Mouse (Mus musculus) layer of hippocampus, postnatal 14 days (tissue): ENCODE measurements around the gene Trhr2. TPM values are rescaled to one million over a fixed set of nuclear protein-coding genes. Genes with fewer than 3 reads are reported as not detected.

Experiments
- DNase-seq, 2 experiments: peaks; one replicate each; pipeline ENCODE4 v3.0.0; 2021 to 2022; ENCODE audit warnings: low spot score in 2 of 2, mixed read lengths in 1 of 2
- long read RNA-seq, 2 experiments: library from polyadenylated mRNA; stranded (forward); transcript quantifications; one replicate each; pipeline ENCODE4 v2.0.0; 2021
- total RNA-seq, 2 experiments: library from RNA; stranded (reverse); gene quantifications; 2 replicates each; pipeline ENCODE4 v1.2.3; 2021

Gene Trhr2
- under 1 TPM; 0.76 to 0.81 TPM for total RNA-seq
- long read RNA-seq, experiment 1, partial matches to known transcripts, result 1 of 1 reads
- long read RNA-seq, experiment 1, other reads (novel, unspliced or antisense), result 0 of 1 reads
- long read RNA-seq, experiment 2, partial matches to known transcripts, result 1 of 2 reads
- long read RNA-seq, experiment 2, other reads (novel, unspliced or antisense), result 1 of 2 reads

GRCm38 (mm10) chr8:122360696-122361416 lies at the start of gene Trhr2:
Trhr2 (minus strand) TSS chr8:122360746.
- no peak for DNase-seq

GRCm38 (mm10) chr8:122407678-122408077 lies 47.1 kb upstream of the Trhr2 start:
- DNase-seq, result no peak

GRCm38 (mm10) chr8:122405146-122405805 lies 44.7 kb upstream of the Trhr2 start:
- DNase-seq, result no peak

DNA sequence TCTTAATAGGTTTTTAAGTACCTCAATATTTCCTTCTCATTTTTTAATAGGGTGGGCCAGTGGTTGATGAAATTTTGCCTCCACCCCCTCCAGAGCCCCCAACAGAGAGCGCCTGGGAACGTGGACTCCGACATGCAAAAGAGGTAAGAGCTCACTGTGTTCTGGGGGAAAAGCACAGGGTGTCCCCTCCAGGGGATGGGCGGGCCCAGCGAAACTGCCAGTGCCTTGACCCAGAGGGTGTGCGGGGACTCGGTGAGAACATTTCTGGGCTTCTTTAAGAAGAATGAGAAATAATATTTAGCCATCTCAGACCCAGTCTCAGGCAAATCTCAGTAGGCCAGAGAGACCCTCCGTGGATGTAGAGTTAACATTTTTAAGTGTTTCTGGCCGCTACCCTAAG lies 37.6 kb upstream of the Trhr2 start:
- DNase-seq, result no peak

DNA sequence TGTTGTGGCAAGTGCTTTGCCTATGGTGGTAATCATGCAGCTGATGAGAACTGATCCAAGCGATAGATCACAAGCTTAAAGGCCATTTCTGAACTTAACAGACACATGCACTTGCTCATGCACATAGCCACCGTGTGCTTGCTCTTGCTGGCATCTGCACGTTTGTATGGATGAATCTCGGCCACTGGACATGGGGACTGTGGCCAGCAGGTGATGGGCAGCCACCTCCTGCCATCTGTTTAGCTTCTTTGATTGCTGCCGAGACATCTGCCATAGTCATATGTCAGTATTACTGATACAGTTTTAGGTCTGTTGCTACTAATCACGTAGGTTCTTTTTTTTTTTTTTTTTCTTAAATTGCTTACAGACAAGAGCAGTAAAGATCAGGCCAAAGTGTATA lies 34.7 kb upstream of the Trhr2 start:
- no peak for DNase-seq

DNA sequence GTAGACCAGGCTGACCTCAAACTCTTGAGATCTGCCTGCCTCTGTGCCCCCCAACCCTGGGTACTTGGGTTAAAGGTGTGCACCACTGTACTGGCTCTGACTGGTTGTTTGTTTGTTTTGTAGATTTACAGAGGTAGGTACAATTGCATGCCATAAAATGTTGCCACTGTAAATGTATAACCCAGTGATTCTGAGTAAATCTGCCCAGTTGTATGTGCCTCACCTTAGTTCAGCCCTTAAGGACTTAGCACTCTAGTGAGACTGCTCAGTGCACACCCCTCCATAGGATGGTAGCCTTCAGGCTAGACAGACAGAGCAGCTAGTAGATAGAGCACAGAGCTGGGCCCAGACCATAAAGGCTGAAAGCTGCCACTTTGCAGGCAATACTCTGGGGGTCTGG lies 33.2 kb upstream of the Trhr2 start:
- no peak for DNase-seq

GRCm38 (mm10) chr8:122390758-122391157 lies 30.2 kb upstream of the Trhr2 start:
- no peak for DNase-seq

DNA sequence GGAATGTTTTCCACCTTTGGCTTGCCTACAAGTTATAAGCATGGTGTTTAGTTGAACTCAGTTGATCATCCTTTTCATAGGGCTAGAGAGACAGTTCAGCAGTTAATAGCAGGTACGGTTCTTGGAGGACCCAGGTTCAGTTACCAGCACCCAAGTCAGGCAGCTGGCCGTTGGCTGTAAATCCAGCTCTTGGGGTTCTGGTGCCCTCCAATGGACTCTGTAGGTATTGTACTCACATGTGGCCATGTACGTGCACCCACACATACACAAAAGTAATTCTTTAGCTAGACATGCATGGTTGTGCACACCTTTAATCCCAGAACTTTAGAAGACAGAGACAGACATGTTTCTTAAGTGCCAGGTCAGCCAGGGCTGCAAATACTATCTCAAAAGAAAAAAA lies 28.8 kb upstream of the Trhr2 start:
- DNase-seq, result no peak

DNA sequence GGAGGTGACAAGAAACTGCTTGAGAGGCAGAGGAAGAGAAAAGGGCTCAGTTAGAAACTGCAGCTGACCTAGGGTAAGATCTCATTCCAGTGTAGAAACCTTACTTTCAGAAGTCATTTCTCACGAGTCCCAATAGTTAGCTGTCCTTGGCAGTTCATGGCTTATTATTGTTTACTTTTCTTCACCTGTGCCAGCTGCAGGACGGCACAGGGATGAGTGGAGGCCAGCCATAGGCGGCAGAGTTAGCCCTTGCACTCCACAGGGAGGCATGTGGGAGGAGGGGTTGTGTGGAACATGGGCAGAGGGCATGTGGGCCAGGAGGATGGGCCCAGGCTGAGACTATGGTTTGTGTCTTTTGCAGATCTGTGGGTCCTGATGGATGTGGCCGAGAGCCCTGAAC lies 22.5 kb upstream of the Trhr2 start:
- DNase-seq, result no peak

DNA sequence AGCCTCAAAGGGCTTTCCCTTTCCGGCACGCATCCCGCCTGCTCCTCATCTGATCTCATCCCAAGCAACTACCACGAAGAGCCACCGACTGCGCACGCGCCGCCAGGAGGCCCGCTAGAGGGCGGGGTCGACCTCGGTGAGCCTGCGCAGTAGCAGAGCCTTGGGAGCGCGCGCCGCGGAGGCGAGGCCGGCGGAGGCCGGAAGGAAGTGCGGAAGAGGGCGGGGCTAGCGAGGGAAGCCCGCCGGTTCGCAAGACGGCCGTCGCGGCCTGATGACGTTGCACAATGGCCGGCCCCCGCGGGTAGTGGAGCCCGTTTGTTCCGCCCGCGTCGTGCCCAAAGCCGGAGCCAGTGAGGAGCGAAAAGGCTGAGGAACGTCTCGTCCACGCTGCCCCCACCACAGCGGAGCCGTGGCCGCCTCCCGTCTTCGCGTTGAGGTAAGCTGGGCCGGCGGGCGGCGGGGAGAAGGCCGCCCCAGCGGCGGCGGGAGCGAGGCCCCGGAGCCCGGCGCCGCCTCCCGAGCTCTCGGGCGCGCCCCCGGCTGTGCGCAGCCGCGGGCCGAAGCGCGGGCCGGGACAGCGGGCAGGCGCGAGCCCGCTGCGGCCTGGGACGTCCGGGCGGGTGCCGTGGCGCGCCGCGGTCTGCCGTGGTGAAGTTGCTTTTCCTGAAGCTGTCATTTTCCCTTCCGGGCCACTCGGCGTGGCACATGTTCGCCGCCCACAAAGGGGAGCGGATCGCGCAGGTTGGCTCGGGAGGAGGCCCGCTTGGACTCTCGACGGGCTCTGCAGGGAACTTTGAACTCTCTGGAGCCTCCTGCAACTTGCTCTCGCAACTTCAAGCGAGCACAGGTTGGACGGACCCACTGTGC lies 16.1 kb upstream of the Trhr2 start, which contains the start of gene Zc3h18:
Zc3h18 (plus strand) TSS at position 245 of the 867 bp plus-strand sequence.
- DNase-seq, result peak; percentile 99 to 100

DNA sequence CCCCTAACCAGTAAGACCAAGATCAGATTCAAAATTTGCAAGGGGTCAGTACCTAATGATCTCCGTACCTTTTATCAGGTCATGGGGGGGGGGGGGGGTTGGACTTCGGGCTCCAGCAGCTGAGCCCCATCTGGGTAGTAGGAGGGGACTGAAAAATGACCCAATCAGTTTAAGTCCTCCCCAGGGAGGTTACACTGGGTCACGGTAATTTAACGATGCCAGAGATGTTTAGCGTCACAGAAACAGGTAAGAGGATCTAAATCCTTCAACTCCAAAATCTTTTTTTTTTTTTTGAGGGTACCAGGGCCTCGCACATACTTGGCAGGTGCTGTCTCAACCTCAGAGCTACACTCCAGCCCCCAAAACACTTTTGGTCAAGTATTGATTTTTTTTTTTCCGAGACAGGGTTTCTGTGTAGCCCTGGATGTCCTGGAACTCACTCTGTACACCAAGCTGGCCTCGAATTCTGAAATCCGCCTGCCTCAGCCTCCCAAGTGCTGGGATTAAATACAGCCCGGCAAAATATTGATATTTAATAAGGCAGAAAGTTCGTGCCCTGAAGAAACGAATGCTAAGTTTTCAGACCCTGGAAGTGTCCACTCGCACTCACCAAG lies 15.3 kb upstream of the Trhr2 start:
- no peak for DNase-seq

GRCm38 (mm10) chr8:122375320-122375719 lies 14.8 kb upstream of the Trhr2 start:
- no peak for DNase-seq

GRCm38 (mm10) chr8:122371706-122372105 lies 11.2 kb upstream of the Trhr2 start:
- DNase-seq, result no peak

- peak; percentile 47 to 69 for DNase-seq
These were observed 9.1 kb upstream of the Trhr2 start for GRCm38 (mm10) chr8:122369665-122370064.

- DNase-seq, result no peak
These were observed 7.9 kb upstream of the Trhr2 start for GRCm38 (mm10) chr8:122368494-122368893.

DNA sequence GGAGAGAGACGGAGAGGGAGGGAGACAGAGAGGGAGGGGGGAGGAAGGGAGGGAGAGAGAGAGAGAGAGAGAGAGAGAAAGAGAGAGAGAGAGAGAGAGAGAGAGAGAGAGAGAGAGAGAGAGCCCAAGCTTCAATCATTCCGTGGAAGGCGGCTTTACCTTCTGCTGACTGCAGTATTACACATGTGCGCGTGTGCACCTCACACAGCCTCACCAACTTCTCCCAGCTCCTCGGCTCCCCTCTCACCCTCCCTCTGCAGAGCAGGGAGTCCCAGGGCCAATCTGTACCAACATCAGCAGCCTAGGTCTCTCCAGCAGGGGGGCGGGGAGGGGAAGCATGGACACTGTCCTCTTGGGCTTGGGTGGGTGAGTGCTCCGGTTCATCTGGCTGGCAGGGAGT lies 2.4 kb upstream of the Trhr2 start:
- DNase-seq, result no peak

GRCm38 (mm10) chr8:122362271-122362670 lies 1.7 kb upstream of the Trhr2 start:
- DNase-seq, result no peak

- no peak for DNase-seq
These were observed 1.3 kb downstream of the Trhr2 start for GRCm38 (mm10) chr8:122359111-122359775.

- DNase-seq, result no peak
These were observed 2.9 kb downstream of the Trhr2 start for GRCm38 (mm10) chr8:122357641-122358040.

- no peak for DNase-seq
These were observed 3.3 kb downstream of the Trhr2 start for GRCm38 (mm10) chr8:122357202-122357601.
